Mouse (Mus musculus) thymus, adult 2 months (tissue): ENCODE measurements around the gene Smarcb1. TPM values are rescaled to one million over a fixed set of nuclear protein-coding genes. Genes with fewer than 3 reads are reported as not detected.

Experiments
- DNase-seq: peaks from one replicate; pipeline ENCODE4 v3.0.0; 2021
- H3K27ac ChIP-seq: fragments of 200-500 bp; 2 replicates; pipeline ENCODE4 v1.5.1; 2012; ENCODE audit warnings: low read length, control low read depth; ENCODE audit not compliant: control insufficient read depth, insufficient read depth
- H3K27me3 ChIP-seq: fragments of 200-500 bp; 2 replicates; pipeline ENCODE4 v1.6.1; 2012; ENCODE audit warnings: mild to moderate bottlenecking, low read length, moderate library complexity, mixed read lengths; ENCODE audit not compliant: control insufficient read depth, insufficient read depth
- H3K36me3 ChIP-seq: fragments of 200-500 bp; 2 replicates; pipeline ENCODE4 v1.6.1; 2012; ENCODE audit warnings: mild to moderate bottlenecking, low read length, moderate library complexity; ENCODE audit not compliant: control insufficient read depth, insufficient read depth
- H3K4me1 ChIP-seq: fragments of 200-500 bp; replicated peaks from 2 replicates; pipeline ENCODE4 v1.6.1; 2012; ENCODE audit warnings: low read length; ENCODE audit not compliant: control insufficient read depth, insufficient read depth
- H3K4me3 ChIP-seq: fragments of 200-500 bp; 2 replicates; pipeline ENCODE4 v1.5.1; 2012; ENCODE audit warnings: mild to moderate bottlenecking, low read length, control low read depth, moderate library complexity; ENCODE audit not compliant: control insufficient read depth, insufficient read depth
- CTCF ChIP-seq: fragments of 200-500 bp; IDR thresholded peaks from 2 replicates; pipeline ENCODE4 v1.5.1; 2012; ENCODE audit warnings: mild to moderate bottlenecking, control low read depth, low read length, moderate library complexity, borderline replicate concordance; ENCODE audit not compliant: control insufficient read depth, poor library complexity, insufficient read depth; ENCODE audit errors: extremely low read depth
- POLR2A ChIP-seq: fragments of 200-500 bp; IDR thresholded peaks from 2 replicates; pipeline ENCODE4 v1.6.1; 2012; ENCODE audit warnings: mild to moderate bottlenecking, low read length, control low read depth, moderate library complexity; ENCODE audit not compliant: control insufficient read depth, poor library complexity, insufficient read depth; ENCODE audit errors: extremely low read depth
- WGBS: fragments of 180-500 bp; shearing (Covaris S2); methylation state at CpG from one replicate; pipeline ENCODE4 v1.1.7; 2018; 5-methylcytosine and 5-hydroxymethylcytosine counted together
- polyA plus RNA-seq: library from polyadenylated mRNA; depleted of rRNA; stranded (reverse); fragments of >200 nt; gene quantifications from 2 replicates; pipeline ENCODE4 v1.2.3, GENCODE M21; 2012; rRNA removed

Gene Smarcb1
- polyA plus RNA-seq, 1 experiment: 63.0 TPM

DNA sequence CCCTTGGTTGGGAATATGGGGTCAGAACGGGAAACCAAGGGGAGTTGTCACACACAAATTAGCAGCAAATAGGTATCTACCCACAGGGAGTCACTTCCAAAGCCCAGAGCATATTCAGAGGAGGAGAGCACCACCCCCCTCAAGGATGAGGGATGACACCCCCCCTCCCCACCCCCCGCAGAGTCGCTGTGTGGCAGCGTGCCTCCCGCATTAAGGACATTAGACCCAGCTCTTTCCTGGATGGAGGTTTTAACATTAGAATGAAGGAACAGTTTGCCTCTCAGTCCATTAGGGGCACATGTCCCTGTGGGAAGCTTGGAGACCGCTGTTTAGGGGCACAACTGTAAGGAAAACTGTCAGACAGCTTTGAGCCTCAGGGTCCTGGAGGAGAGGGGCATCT, 70.3 kb downstream of the Smarcb1 start:
- WGBS: 66% methylated on average over 6 of the region's 6 CpGs
- peaks cover 15% of the 10 kb centered on the region for H3K4me1 ChIP-seq
- H3K36me3 ChIP-seq: no peaks in the 10 kb centered on the region
- TF ChIP-seq POLR2A (no peak), CTCF (no peak)
- H3K4me3 ChIP-seq: no peak overlapping the region
- H3K27ac ChIP-seq: no peak overlapping the region
- no peak for DNase-seq
- no peaks in the 10 kb centered on the region for H3K27me3 ChIP-seq

DNA sequence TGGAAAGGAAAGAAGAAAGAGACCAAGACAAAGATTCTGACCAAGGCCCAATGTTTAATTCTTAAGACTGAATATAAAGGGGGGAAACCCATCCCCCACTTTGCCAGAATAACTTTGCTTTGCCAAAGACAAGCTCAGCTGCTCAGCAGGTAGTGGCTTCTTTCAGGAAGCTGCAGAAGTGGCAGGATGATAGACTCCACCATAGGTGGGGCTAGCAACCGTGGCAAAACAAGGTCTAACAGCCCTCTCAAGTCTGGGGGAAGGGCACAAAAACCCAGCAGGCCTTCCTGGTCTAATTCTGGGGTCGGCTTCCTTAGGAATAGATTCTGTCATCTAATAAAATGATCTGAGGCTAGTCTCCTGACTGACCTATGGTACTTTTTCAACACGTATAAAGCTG, 73.0 kb downstream of the Smarcb1 start:
- WGBS: 29% methylated on average over 3 of the region's 3 CpGs
- Histone ChIP-seq H3K4me3 (no peak overlapping the region), H3K27me3 (no peaks in the 10 kb centered on the region), H3K36me3 (no peaks in the 10 kb centered on the region), H3K27ac (no peak overlapping the region), H3K4me1 (peaks cover 15% of the 10 kb centered on the region)
- no peak for TF ChIP-seq POLR2A
- TF ChIP-seq CTCF: no peak
- DNase-seq: no peak

Other genes starting within 250 kb of the Smarcb1 start
- 82.3 and 89.2 TPM in 2 replicates for gene Cabin1, start 157.3 kb downstream of the Smarcb1 start, polyA plus RNA-seq
- gene Ddt, start 148.2 kb downstream of the Smarcb1 start, polyA plus RNA-seq: 66.8 and 77.3 TPM in 2 replicates
- not detected in 2 replicates for gene Gm20441, start 140.7 kb downstream of the Smarcb1 start, polyA plus RNA-seq
- gene Gstt3, start 140.2 kb downstream of the Smarcb1 start, polyA plus RNA-seq: 7.7 and 8.6 TPM in 2 replicates
- 15.4 and 19.2 TPM in 2 replicates for gene Gstt1, start 123.0 kb downstream of the Smarcb1 start, polyA plus RNA-seq
- gene Gstt4, start 99.1 kb downstream of the Smarcb1 start, polyA plus RNA-seq: 0.19 and 0.26 TPM in 2 replicates
- 174 and 216 TPM in 2 replicates for gene Gstt2, start 84.2 kb downstream of the Smarcb1 start, polyA plus RNA-seq
- 1,833 and 2,007 TPM in 2 replicates for gene Mif, start 61.4 kb downstream of the Smarcb1 start, polyA plus RNA-seq
- 11.6 and 19.0 TPM in 2 replicates for gene Derl3, start 28.2 kb downstream of the Smarcb1 start, polyA plus RNA-seq
- gene Chchd10, start 11.5 kb upstream of the Smarcb1 start, polyA plus RNA-seq: 172 and 198 TPM in 2 replicates
- gene Mmp11, start 14.9 kb upstream of the Smarcb1 start, polyA plus RNA-seq: 7.5 and 9.3 TPM in 2 replicates
- 0.42 TPM in 1 of 2 replicates, not detected in the other for gene Gm867, start 19.1 kb upstream of the Smarcb1 start, polyA plus RNA-seq
- 3.1 and 4.8 TPM in 2 replicates for gene Vpreb3, start 21.4 kb upstream of the Smarcb1 start, polyA plus RNA-seq
- gene Gm5134, start 32.9 kb upstream of the Smarcb1 start, polyA plus RNA-seq: 4.0 and 4.3 TPM in 2 replicates
- 14.5 and 18.0 TPM in 2 replicates for gene Zfp280b, start 111.0 kb upstream of the Smarcb1 start, polyA plus RNA-seq
- gene Slc5a4b, start 189.3 kb upstream of the Smarcb1 start, polyA plus RNA-seq: 0.04 TPM in 1 of 2 replicates, not detected in the other
- not detected in 2 replicates for gene Slc5a4a, start 225.8 kb upstream of the Smarcb1 start, polyA plus RNA-seq